Mouse (Mus musculus) embryo, embryonic 11 days (tissue): ENCODE results near the gene Tgif1.

Source experiments
- DNase-seq: peaks from one replicate; pipeline ENCODE4 v3.0.0-alpha.2; 2015

Tgif1 gene

GRCm38 (mm10) chr17:70866029-70866428 is 12.7 kb upstream of the Tgif1 start:
- no peak for DNase-seq

- DNase-seq = no peak
Measured at GRCm38 (mm10) chr17:70865060-70865604, 11.8 kb upstream of the Tgif1 start.

- DNase-seq = no peak
Measured at GRCm38 (mm10) chr17:70864645-70865044, 11.3 kb upstream of the Tgif1 start.

GRCm38 (mm10) chr17:70864117-70864516 is 10.8 kb upstream of the Tgif1 start:
- no peak for DNase-seq

- DNase-seq = no peak
Measured at GRCm38 (mm10) chr17:70858814-70859213, 5.5 kb upstream of the Tgif1 start.

- no peak for DNase-seq
Measured at GRCm38 (mm10) chr17:70856871-70857415, 3.6 kb upstream of the Tgif1 start.

GRCm38 (mm10) chr17:70854021-70854420 is 675 bp upstream of the Tgif1 start:
- DNase-seq = peak; percentile 48

- peak; percentile 86 for DNase-seq
Measured at GRCm38 (mm10) chr17:70852686-70853386, 510 bp downstream of the Tgif1 start.

GRCm38 (mm10) chr17:70852011-70852685 is 1.2 kb downstream of the Tgif1 start:
- peak; percentile 73 for DNase-seq

- DNase-seq = peak; percentile 89
Measured at GRCm38 (mm10) chr17:70850996-70851991, 2.1 kb downstream of the Tgif1 start.

GRCm38 (mm10) chr17:70850233-70850995 is 2.9 kb downstream of the Tgif1 start:
- peak; percentile 80 for DNase-seq

- DNase-seq = peak; percentile 93
Measured at GRCm38 (mm10) chr17:70849399-70850232, 3.7 kb downstream of the Tgif1 start.

- peak; percentile 80 for DNase-seq
Measured at GRCm38 (mm10) chr17:70848511-70849398, 4.6 kb downstream of the Tgif1 start.

- peak; percentile 69 for DNase-seq
Measured at GRCm38 (mm10) chr17:70847751-70848510, 5.4 kb downstream of the Tgif1 start.

- DNase-seq = peak; percentile 82
Measured at GRCm38 (mm10) chr17:70847086-70847485, 6.3 kb downstream of the Tgif1 start.

- DNase-seq = no peak
Measured at GRCm38 (mm10) chr17:70846111-70846644, 7.2 kb downstream of the Tgif1 start.

GRCm38 (mm10) chr17:70845543-70845942 is 7.8 kb downstream of the Tgif1 start:
- no peak for DNase-seq

GRCm38 (mm10) chr17:70844971-70845370 is 8.4 kb downstream of the Tgif1 start:
- DNase-seq = no peak

GRCm38 (mm10) chr17:70843252-70843651 is 10.1 kb downstream of the Tgif1 start:
- no peak for DNase-seq
